Mouse (Mus musculus): ENCODE data around the gene Fam107b. TPM values are rescaled to one million over a fixed set of nuclear protein-coding genes. Genes with fewer than 3 reads are reported as not detected.

The Fam107b gene
- polyA plus RNA-seq, 1 experiment from 2014 or later, result 25.1 TPM

DNA sequence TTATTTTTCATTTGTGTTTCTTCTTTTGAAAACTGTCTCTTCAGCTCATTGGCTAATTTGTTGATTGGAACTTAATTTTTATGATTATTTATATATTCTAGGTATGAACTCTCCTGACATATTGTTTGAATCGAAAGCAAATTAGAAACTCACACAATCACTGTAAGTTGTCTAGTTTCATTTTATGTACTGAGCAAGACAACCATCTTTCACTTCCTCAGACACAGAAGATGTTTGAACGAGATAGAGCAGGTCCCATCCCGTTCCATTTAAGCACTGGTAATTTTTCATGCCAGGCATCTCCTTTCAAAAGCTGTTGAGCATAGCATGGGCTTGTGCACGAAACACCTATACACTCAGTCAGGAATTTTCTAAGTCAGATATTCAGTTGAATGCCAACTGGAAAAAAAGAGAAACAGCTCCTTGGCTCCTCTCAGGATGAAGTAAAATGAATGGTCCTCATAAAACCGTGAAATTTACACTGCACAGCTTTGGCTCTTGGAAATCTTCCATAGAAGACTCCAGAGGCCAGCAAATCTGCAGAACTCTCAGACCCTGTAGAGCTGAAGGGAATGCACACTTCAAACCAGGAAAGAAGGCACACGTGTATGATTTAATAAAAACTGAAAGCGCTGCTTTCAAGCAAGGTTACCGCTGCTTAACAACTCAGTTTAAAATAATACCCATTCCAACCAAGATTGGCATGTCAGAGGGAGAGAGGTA is 8.1 kb downstream of the Fam107b start:
- no peaks in the 10 kb centered on the region for H3K36me3 ChIP-seq
- no peak overlapping the region for H3K27ac ChIP-seq (replicated peaks)
- ATAC-seq (ENCODE audit: extremely low read depth, insufficient number of reproducible peaks, low FRiP score, low TSS enrichment), result no peak
- no peaks in the 10 kb centered on the region for H3K9me3 ChIP-seq
- no peak overlapping the region for H3K4me3 ChIP-seq
- no peak overlapping the region for H3K9ac ChIP-seq
- H3K4me1 ChIP-seq, result peaks cover 10% of the 10 kb centered on the region; the same call in 1 of the 2 replicates
- WGBS, result 71% methylated on average over 8 of the region's 8 CpGs
- no peaks in the 10 kb centered on the region for H3K27me3 ChIP-seq (replicated peaks)
- no peak overlapping the region for H3K4me2 ChIP-seq

DNA sequence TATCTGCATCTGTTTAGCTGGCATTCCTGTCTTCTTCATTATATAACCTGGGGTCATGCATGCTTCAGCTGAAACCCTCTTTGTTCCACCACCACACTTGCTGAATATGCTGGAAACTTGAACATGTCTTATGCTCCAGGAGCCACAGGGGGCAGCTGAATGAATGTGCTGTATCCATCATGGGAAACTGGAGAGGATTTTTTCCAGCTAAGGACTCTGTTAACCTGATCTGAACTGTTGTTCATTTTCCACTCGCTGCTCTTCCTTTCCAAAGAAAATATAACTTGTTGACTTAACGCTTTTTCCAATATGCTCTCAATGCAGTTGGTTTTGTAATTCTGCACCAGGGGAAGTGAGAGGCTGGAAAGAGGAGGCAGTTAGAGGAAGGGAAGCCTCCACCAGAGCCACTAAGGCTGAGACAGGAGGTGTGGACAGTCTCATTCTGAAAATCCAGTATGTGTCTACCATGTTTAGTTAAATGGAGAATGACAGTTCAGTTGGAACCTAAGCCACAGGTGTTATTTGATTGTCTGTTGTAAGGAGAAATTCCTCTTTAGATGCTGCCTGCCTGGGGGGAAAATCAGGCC is 9.1 kb downstream of the Fam107b start:
- H3K9me3 ChIP-seq, result no peaks in the 10 kb centered on the region
- peak overlapping the region; percentile 58 for H3K27ac ChIP-seq (replicated peaks)
- ATAC-seq (ENCODE audit: extremely low read depth, insufficient number of reproducible peaks, low FRiP score, low TSS enrichment), result no peak
- WGBS, result 58% methylated on average over 2 of the region's 2 CpGs
- H3K4me3 ChIP-seq, result no peak overlapping the region
- no peaks in the 10 kb centered on the region for H3K27me3 ChIP-seq (replicated peaks)
- H3K36me3 ChIP-seq, result no peaks in the 10 kb centered on the region
- no peak overlapping the region for H3K4me2 ChIP-seq
- peaks cover 10% of the 10 kb centered on the region; the same call in 1 of the 2 replicates for H3K4me1 ChIP-seq
- no peak overlapping the region for H3K9ac ChIP-seq

DNA sequence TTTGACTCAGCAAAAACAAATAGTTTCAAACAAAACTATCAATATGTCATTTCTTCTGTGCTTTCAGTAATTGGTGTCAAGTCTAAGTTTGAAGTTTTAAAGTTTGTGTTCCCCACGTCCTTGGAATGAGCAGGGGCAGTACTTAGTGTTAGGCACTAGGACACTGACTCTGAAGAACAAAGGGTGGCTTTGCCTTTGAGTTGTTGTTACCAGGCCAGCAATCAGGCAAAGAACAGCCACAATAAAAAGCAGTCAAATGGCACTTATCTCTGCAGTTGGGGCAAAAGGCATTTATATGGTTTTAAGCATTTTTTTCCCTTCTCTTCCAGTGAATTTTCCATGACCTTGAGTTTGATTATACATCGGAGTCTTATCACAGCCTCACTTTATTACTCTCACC is 12.5 kb downstream of the Fam107b start:
- Histone ChIP-seq H3K9ac (no peak overlapping the region), H3K4me3 (no peak overlapping the region)
- no peak for ATAC-seq (ENCODE audit: extremely low read depth, insufficient number of reproducible peaks, low FRiP score, low TSS enrichment)

DNA sequence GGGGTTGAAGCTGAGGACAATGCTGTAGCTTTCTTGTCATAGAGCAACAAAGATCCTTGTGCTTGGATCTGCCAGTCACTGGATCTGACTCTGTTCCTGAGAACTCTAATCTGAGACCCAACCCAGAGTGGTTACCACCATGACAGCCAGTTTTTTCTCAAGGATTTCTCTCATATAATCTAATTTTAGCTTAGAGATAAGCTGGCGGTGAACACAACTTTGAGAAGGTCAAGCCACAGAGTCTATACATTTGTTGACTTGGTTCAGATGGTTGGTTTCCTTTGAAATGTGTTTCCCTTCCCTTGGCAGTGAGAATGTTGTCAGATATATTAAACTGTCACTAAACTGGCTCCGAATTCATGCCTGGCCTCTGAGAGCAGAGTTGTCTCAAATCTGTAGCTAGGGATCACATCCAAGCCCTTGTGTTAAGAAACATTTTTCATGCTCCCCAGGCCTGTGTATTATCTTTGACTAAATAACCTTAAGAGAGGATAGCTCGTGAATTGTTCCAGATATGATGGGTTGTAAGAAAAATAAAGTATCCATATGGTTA is 15.0 kb downstream of the Fam107b start:
- Histone ChIP-seq H3K27ac (replicated peaks) (0 out of 2 replicates have a peak overlapping the region, but pooled peaks have one; percentile 15), H3K9ac (no peak overlapping the region), H3K4me3 (no peak overlapping the region), H3K4me1 (no peaks in the 10 kb centered on the region), H3K36me3 (no peaks in the 10 kb centered on the region), H3K27me3 (replicated peaks) (no peaks in the 10 kb centered on the region), H3K4me2 (no peak overlapping the region), H3K9me3 (no peaks in the 10 kb centered on the region)
- no peak for ATAC-seq (ENCODE audit: extremely low read depth, insufficient number of reproducible peaks, low FRiP score, low TSS enrichment)
- 37% methylated on average over 3 of the region's 3 CpGs for WGBS

More for the DNA sequence above, 12.5 kb downstream of the Fam107b start:
- H3K36me3 ChIP-seq, result no peaks in the 10 kb centered on the region
- H3K27ac ChIP-seq (replicated peaks), result no peak overlapping the region
- no peaks in the 10 kb centered on the region for H3K9me3 ChIP-seq
- WGBS, result 62% methylated on average over 2 of the region's 2 CpGs
- no peaks in the 10 kb centered on the region for H3K27me3 ChIP-seq (replicated peaks)
- H3K4me1 ChIP-seq, result peaks cover 3% of the 10 kb centered on the region; the same call in 1 of the 2 replicates
- no peak overlapping the region for H3K4me2 ChIP-seq

DNA sequence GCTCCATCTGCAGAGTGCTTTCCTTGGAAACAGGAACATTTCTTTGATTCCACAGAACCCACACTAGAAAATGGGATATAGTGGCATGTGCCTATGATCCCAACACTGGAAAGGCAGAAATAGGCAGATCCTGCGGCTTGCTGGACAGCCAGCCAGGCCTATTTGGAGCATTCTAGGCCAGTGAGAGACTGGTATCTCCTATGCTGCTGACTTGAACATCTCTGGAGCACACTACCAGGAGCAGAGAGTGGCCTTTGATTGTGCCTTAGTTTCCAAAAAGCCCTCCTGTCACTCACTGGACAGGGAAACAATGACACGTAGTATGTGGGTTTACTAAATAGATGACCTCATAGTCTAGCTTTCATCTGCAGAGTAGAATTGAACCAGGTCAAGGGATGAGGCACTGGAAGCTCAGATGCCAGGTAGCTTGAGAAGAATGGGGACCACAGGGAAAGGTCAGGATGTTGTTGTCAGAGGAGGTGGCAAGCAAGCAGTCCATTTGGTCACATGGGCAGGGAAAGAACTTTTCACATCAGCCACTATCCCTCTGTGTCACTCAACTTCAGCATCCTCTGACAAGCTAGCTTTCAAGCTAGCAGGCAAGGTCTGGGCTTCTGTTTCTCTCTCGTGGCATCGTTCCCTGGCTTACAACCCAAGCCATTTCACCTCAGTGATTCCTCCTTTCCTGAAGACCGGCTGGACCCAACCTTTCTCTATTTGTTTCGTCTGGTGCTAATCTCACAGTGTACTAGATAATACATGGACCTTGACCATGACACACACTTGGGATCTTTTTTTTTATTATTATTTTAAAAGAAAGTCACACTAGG is 20.0 kb downstream of the Fam107b start:
- 80% methylated on average over 6 of the region's 6 CpGs for WGBS
- no peak for ATAC-seq (ENCODE audit: extremely low read depth, insufficient number of reproducible peaks, low FRiP score, low TSS enrichment)

DNA sequence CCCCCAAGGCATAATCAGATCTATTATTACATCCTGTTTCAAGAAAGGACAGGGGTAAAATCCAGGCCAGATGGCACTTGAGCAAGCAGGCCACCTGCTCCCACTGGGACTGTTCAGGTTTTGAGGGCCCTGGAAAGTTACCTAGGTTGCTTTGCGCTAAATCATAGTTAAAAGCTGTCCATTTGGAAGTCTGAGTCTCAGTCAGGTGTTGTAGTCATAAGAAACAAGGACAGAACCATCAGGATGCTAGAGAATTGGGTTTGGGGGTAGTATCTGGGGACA is 20.6 kb downstream of the Fam107b start:
- H3K4me2 ChIP-seq, result no peak overlapping the region
- no peak overlapping the region for H3K4me3 ChIP-seq
- peaks cover 4% of the 10 kb centered on the region; the same call in 1 of the 2 replicates for H3K9me3 ChIP-seq
- no peak overlapping the region for H3K9ac ChIP-seq
- no peaks in the 10 kb centered on the region for H3K4me1 ChIP-seq
- H3K27ac ChIP-seq (replicated peaks), result no peak overlapping the region
- H3K36me3 ChIP-seq, result no peaks in the 10 kb centered on the region
- H3K27me3 ChIP-seq (replicated peaks), result no peaks in the 10 kb centered on the region
- ATAC-seq (ENCODE audit: extremely low read depth, insufficient number of reproducible peaks, low FRiP score, low TSS enrichment), result no peak
- WGBS, result 79% methylated on average over 1 of the region's 1 CpGs

More for the DNA sequence above, 20.0 kb downstream of the Fam107b start:
- Histone ChIP-seq H3K4me2 (no peak overlapping the region), H3K27ac (replicated peaks) (no peak overlapping the region), H3K4me3 (no peak overlapping the region), H3K36me3 (no peaks in the 10 kb centered on the region), H3K27me3 (replicated peaks) (no peaks in the 10 kb centered on the region), H3K4me1 (no peaks in the 10 kb centered on the region), H3K9ac (no peak overlapping the region), H3K9me3 (0 out of 2 replicates have a peak, but pooled peaks cover under 1% of the 10 kb centered on the region)

DNA sequence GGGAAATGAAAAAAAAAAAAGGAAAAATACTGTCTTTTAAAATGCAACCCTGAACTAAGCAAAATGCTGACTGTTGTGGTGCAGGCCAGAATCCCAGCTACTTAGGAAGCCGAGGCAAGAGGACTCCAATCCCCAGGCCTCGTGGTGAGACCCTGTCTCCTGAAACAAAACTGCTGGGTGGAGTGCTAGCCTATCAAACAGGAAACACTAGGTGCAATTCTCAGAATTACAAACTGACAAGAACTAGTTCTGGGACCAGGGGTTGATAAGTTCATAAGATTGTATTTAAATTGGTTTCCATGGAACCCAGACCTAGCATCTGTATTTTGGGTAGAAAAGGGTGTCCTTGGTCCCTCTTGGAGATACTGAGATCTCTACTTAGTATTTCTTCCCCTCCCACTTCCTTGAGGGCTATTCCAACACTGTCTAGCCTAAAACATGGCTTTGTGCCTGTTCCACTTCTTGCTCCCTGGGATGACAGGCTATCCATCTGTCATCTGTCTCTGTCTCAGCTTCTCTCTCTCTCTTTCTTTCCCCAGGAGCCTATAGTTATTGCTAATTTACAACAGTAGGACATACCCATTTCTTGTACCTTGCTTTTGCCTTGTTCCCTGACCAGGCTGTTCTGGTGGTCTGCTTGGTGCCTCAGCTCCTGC is 24.5 kb downstream of the Fam107b start:
- no peaks in the 10 kb centered on the region for H3K27me3 ChIP-seq (replicated peaks)
- H3K27ac ChIP-seq (replicated peaks), result no peak overlapping the region
- WGBS, result 50% methylated on average over 2 of the region's 2 CpGs

DNA sequence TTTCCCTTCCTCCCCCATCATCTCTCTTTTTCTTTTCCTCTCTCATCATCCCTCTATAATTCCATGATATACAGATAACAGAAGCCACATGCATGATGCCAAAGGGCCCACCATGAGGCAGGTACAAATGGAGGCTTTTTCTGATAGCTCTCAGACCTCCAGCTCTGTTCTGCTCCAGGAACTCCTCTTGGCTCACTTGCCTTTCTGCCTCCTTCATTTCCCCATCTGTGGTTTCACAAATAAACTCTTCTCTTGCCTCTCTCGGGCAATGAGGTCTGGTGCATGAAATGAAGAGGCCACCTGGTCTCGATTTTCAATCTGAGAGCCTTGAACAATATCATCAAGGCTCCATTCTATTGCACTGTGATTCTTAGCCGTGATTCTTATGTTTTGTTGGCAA is 30.1 kb downstream of the Fam107b start:
- no peak overlapping the region for H3K9ac ChIP-seq
- H3K27me3 ChIP-seq (replicated peaks), result no peaks in the 10 kb centered on the region
- H3K4me1 ChIP-seq, result no peaks in the 10 kb centered on the region
- ATAC-seq (ENCODE audit: extremely low read depth, insufficient number of reproducible peaks, low FRiP score, low TSS enrichment), result no peak
- H3K27ac ChIP-seq (replicated peaks), result no peak overlapping the region
- H3K4me3 ChIP-seq, result no peak overlapping the region
- WGBS, result 58% methylated on average over 3 of the region's 3 CpGs
- H3K4me2 ChIP-seq, result no peak overlapping the region
- H3K9me3 ChIP-seq, result peaks cover 15% of the 10 kb centered on the region
- no peaks in the 10 kb centered on the region for H3K36me3 ChIP-seq

More for the DNA sequence above, 24.5 kb downstream of the Fam107b start:
- ATAC-seq (ENCODE audit: extremely low read depth, insufficient number of reproducible peaks, low FRiP score, low TSS enrichment), result no peak
- no peaks in the 10 kb centered on the region for H3K36me3 ChIP-seq
- H3K4me3 ChIP-seq, result no peak overlapping the region
- peaks cover 17% of the 10 kb centered on the region for H3K9me3 ChIP-seq
- H3K4me1 ChIP-seq, result no peaks in the 10 kb centered on the region
- no peak overlapping the region for H3K4me2 ChIP-seq
- H3K9ac ChIP-seq, result no peak overlapping the region

DNA sequence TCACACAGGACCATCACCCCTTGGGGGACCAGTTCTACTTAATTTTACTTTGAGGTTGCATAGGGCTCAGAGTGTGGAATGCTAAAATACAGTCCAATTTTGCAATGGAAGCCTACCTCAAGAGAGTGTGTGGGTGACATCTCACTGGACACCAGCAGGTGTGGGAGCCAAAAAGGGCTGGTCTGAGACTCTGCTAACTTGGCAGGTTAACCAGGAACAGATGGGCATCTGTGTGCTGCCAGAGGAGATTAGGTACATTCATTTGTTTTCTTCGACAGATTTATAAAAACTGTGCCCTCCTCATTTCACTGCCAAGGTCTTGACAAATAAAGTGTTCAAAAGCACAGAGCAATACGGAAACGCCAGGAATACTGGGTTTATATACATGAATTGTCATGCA is 32.3 kb downstream of the Fam107b start:
- Histone ChIP-seq H3K27me3 (replicated peaks) (no peaks in the 10 kb centered on the region), H3K36me3 (no peaks in the 10 kb centered on the region), H3K4me1 (no peaks in the 10 kb centered on the region), H3K9ac (no peak overlapping the region), H3K27ac (replicated peaks) (no peak overlapping the region), H3K4me3 (no peak overlapping the region), H3K9me3 (peaks cover 2% of the 10 kb centered on the region; the same call in 1 of the 2 replicates), H3K4me2 (no peak overlapping the region)
- 80% methylated on average over 3 of the region's 3 CpGs for WGBS
- no peak for ATAC-seq (ENCODE audit: extremely low read depth, insufficient number of reproducible peaks, low FRiP score, low TSS enrichment)

DNA sequence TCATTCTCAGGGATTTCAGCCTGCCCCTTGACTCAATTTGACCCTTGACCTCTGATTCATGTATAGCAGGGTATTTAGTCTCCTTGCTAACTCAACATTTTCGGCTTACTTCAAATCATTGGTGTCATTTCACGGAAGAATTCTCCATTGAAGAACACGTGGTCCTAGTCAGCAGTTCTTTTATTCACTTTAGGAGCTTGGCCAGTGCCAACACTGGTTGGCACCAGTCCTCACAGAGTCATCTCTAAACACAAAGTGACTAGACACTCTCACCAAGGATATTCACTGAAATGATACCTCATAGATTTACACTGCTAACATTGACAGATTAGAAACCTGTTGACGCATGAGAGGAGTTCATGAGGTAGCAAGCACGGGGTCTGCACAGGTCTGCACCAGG is 32.9 kb downstream of the Fam107b start:
- H3K27me3 ChIP-seq (replicated peaks), result no peaks in the 10 kb centered on the region
- H3K9me3 ChIP-seq, result no peaks in the 10 kb centered on the region
- H3K27ac ChIP-seq (replicated peaks), result no peak overlapping the region
- no peak overlapping the region for H3K4me3 ChIP-seq
- no peaks in the 10 kb centered on the region for H3K36me3 ChIP-seq
- WGBS, result 73% methylated on average over 5 of the region's 5 CpGs
- ATAC-seq (ENCODE audit: extremely low read depth, insufficient number of reproducible peaks, low FRiP score, low TSS enrichment), result no peak
- H3K9ac ChIP-seq, result no peak overlapping the region
- H3K4me2 ChIP-seq, result no peak overlapping the region
- no peaks in the 10 kb centered on the region for H3K4me1 ChIP-seq

All from heart, embryonic 13.5 days (tissue).